Mouse (Mus musculus) CH12.LX (cell line): ENCODE data around the gene Galk1. TPM values are rescaled to one million over a fixed set of nuclear protein-coding genes. Genes with fewer than 3 reads are reported as not detected.
A peak's percentile ranks its signal among the peaks of the same experiment; 100 is the strongest.

ENCODE experiments used
- DNase-seq: peaks from one replicate; pipeline ENCODE4 v3.0.0-alpha.2; 2013; ENCODE audit errors: extremely low read depth
- H3K27ac ChIP-seq: 2 replicates; pipeline ENCODE4 v1.5.1; 2012; ENCODE audit warnings: low read depth, mild to moderate bottlenecking, control low read depth, moderate library complexity; ENCODE audit not compliant: insufficient read depth
- H3K27me3 ChIP-seq: replicated peaks from 2 replicates; pipeline ENCODE3; 2012; ENCODE audit warnings: inconsistent platforms
- H3K36me3 ChIP-seq, 2 experiments: replicated peaks in 1 of 2; 2 replicates each; pipeline versions ENCODE3 to v1.6.1; 2012; ENCODE audit warnings: inconsistent platforms in 1 of 2, low read length in 1 of 2, mild to moderate bottlenecking in 1 of 2, mixed read lengths in 1 of 2, moderate library complexity in 1 of 2; ENCODE audit not compliant: control insufficient read depth in 1 of 2, insufficient read depth in 1 of 2
- H3K4me1 ChIP-seq, 2 experiments: 2 replicates each; pipeline ENCODE4 v1.6.1; 2012; ENCODE audit warnings: inconsistent platforms in 1 of 2, moderate library complexity in 1 of 2; ENCODE audit not compliant: insufficient read depth in 2 of 2, control insufficient read depth in 1 of 2
- H3K4me2 ChIP-seq: 2 replicates; pipeline ENCODE4 v1.6.1; 2012; ENCODE audit warnings: low read depth, mild to moderate bottlenecking, control low read depth; ENCODE audit not compliant: poor library complexity, insufficient read depth, severe bottlenecking
- H3K4me3 ChIP-seq, 3 experiments: fragments of 150-350 bp in 1 of 3; sonication (generic) in 1 of 3; replicated peaks in 1 of 3; 2 replicates each; pipeline versions ENCODE3 to v1.5.1; 2011 to 2012; ENCODE audit warnings: low read depth in 2 of 3, low read length in 2 of 3, mild to moderate bottlenecking in 2 of 3, moderate library complexity in 2 of 3, control low read depth in 1 of 3, improper control_type of control experiment in 1 of 3, inconsistent platforms in 1 of 3, mixed read lengths in 1 of 3; ENCODE audit not compliant: poor library complexity in 1 of 3
- H3K79me2 ChIP-seq: replicated peaks from 2 replicates; pipeline ENCODE4 v1.6.1; 2012; ENCODE audit warnings: mild to moderate bottlenecking, moderate library complexity; ENCODE audit not compliant: control insufficient read depth, poor library complexity, insufficient read depth, severe bottlenecking; ENCODE audit errors: extremely low read depth
- H3K9ac ChIP-seq: 2 replicates; pipeline ENCODE4 v1.6.1; 2012; ENCODE audit warnings: low read depth, mild to moderate bottlenecking, control low read depth, moderate library complexity; ENCODE audit not compliant: insufficient read depth
- H3K9me3 ChIP-seq: replicated peaks from 2 replicates; pipeline ENCODE3; 2012; ENCODE audit warnings: low read length, inconsistent platforms, mixed read lengths
- BHLHE40 ChIP-seq: IDR thresholded peaks from 2 replicates; pipeline ENCODE4 v1.6.1; 2011; ENCODE audit warnings: mild to moderate bottlenecking, low read depth, low read length, improper control_type of control experiment
- CHD1 ChIP-seq: IDR thresholded peaks from 2 replicates; pipeline ENCODE4 v1.6.1; 2012; ENCODE audit warnings: low read depth, low read length, improper control_type of control experiment, inconsistent platforms
- CTCF ChIP-seq, 2 experiments: IDR thresholded peaks in 1 of 2; conservative IDR thresholded peaks in 1 of 2; 2 replicates each; pipeline ENCODE4 v1.5.1; 2011 to 2012; ENCODE audit warnings: low read depth in 2 of 2, low read length in 2 of 2, improper control_type of control experiment in 1 of 2, inconsistent platforms in 1 of 2, mild to moderate bottlenecking in 1 of 2, moderate library complexity in 1 of 2
- E2F4 ChIP-seq: IDR thresholded peaks from 2 replicates; pipeline ENCODE4 v1.6.1; 2011; ENCODE audit warnings: low read depth, low read length, improper control_type of control experiment; ENCODE audit not compliant: insufficient replicate concordance
- ELF1 ChIP-seq: IDR thresholded peaks from 2 replicates; pipeline ENCODE4 v1.6.1; 2014; ENCODE audit warnings: low read depth, mild to moderate bottlenecking, inconsistent platforms, low read length, improper control_type of control experiment
- EP300 ChIP-seq: IDR thresholded peaks from 2 replicates; pipeline ENCODE4 v1.6.1; 2011; ENCODE audit warnings: low read length, improper control_type of control experiment
- ETS1 ChIP-seq: conservative IDR thresholded peaks from 2 replicates; pipeline ENCODE4 v1.6.1; 2012; ENCODE audit warnings: low read depth, mild to moderate bottlenecking, inconsistent platforms, low read length, improper control_type of control experiment, moderate library complexity
- HCFC1 ChIP-seq: IDR thresholded peaks from 2 replicates; pipeline ENCODE4 v1.6.1; 2012; ENCODE audit warnings: low read depth, mild to moderate bottlenecking, inconsistent platforms, low read length, improper control_type of control experiment
- IRF4 ChIP-seq: IDR thresholded peaks from 2 replicates; pipeline ENCODE4 v1.6.1; 2014; ENCODE audit warnings: low read depth, mild to moderate bottlenecking, inconsistent platforms, low read length, improper control_type of control experiment
- KAT2A ChIP-seq: IDR thresholded peaks from 2 replicates; pipeline ENCODE4 v1.6.1; 2012; ENCODE audit warnings: low read length, improper control_type of control experiment, inconsistent platforms; ENCODE audit not compliant: insufficient replicate concordance
- MAZ ChIP-seq: IDR thresholded peaks from 2 replicates; pipeline ENCODE4 v1.6.1; 2012; ENCODE audit warnings: low read depth, mild to moderate bottlenecking, inconsistent platforms, low read length, improper control_type of control experiment, moderate library complexity
- NELFE ChIP-seq: IDR thresholded peaks from 2 replicates; pipeline ENCODE4 v1.6.1; 2011; ENCODE audit warnings: low read depth, low read length, improper control_type of control experiment
- NRF1 ChIP-seq: IDR thresholded peaks from 2 replicates; pipeline ENCODE4 v1.6.1; 2014; ENCODE audit warnings: low read depth, mild to moderate bottlenecking, inconsistent platforms, low read length, improper control_type of control experiment, moderate library complexity
- PAX5 ChIP-seq: IDR thresholded peaks from 2 replicates; pipeline ENCODE4 v1.6.1; 2012; ENCODE audit warnings: low read length, inconsistent platforms, mixed read lengths
- POLR2A ChIP-seq: IDR thresholded peaks from 2 replicates; pipeline ENCODE4 v1.6.1; 2011; ENCODE audit warnings: low read depth, mild to moderate bottlenecking, improper control_type of control experiment, low read length
- RAD21 ChIP-seq: IDR thresholded peaks from 2 replicates; pipeline ENCODE4 v1.6.1; 2011; ENCODE audit warnings: low read depth, mild to moderate bottlenecking, low read length, improper control_type of control experiment, moderate library complexity
- RCOR1 ChIP-seq: conservative IDR thresholded peaks from 2 replicates; pipeline ENCODE4 v1.6.1; 2012; ENCODE audit warnings: low read depth, mild to moderate bottlenecking, inconsistent platforms, low read length, improper control_type of control experiment
- SMC3 ChIP-seq: IDR thresholded peaks from 2 replicates; pipeline ENCODE4 v1.6.1; 2011; ENCODE audit warnings: low read depth, low read length, improper control_type of control experiment
- UBTF ChIP-seq: IDR thresholded peaks from 2 replicates; pipeline ENCODE4 v1.6.1; 2012; ENCODE audit warnings: low read depth, mild to moderate bottlenecking, inconsistent platforms, low read length, improper control_type of control experiment, moderate library complexity
- USF1 ChIP-seq: IDR thresholded peaks from 2 replicates; pipeline ENCODE4 v1.6.1; 2014; ENCODE audit warnings: low read depth, mild to moderate bottlenecking, inconsistent platforms, low read length, improper control_type of control experiment
- ZC3H11A ChIP-seq: IDR thresholded peaks from 2 replicates; pipeline ENCODE4 v1.6.1; 2012; ENCODE audit warnings: low read depth, mild to moderate bottlenecking, inconsistent platforms, low read length, improper control_type of control experiment
- ZNF384 ChIP-seq: IDR thresholded peaks from 2 replicates; pipeline ENCODE4 v1.6.1; 2012; ENCODE audit warnings: low read depth, low read length, improper control_type of control experiment, inconsistent platforms
- dilution Hi-C: fragments of 300-500 bp; cut with MboI; formaldehyde crosslinking; loops from 2 replicates; pipeline ENCODE4 v1.14.3; 2020; ENCODE audit warnings: low sequenced_read_pairs; ENCODE audit not compliant: extremely low pct_unique_long_range_greater_than_20kb, extremely low pct_ligation_motif_present
- in situ Hi-C: fragments of 300-500 bp; cut with MboI; formaldehyde crosslinking; loops from 3 replicates; pipeline ENCODE4 v1.14.3; 2019; ENCODE audit warnings: low sequenced_read_pairs, low pct_ligation_motif_present, low pct_unique_long_range_greater_than_20kb, mixed read lengths
- polyA plus RNA-seq: library from polyadenylated mRNA; unstranded; fragments of >175 nt; gene quantifications from 2 replicates; pipeline ENCODE4 v1.2.1, GENCODE M21; 2012; ENCODE audit warnings: low read depth; ENCODE audit not compliant: insufficient read length
- total RNA-seq, 2 experiments: library from RNA; depleted of rRNA; stranded (reverse); fragments of 300-350 nt in 1 of 2; fragments of >200 nt in 1 of 2; gene quantifications; 2 replicates each; pipeline ENCODE4 v1.2.3; 2012 to 2014

Galk1 gene
- total and polyA plus RNA-seq, 3 experiments: 263 to 413 (median 293) TPM

GRCm38 (mm10) chr11:115975083-115975420 is 37.5 kb downstream of the Galk1 start:
- no peak for DNase-seq
- no peak for TF ChIP-seq UBTF
- no peak for TF ChIP-seq ZNF384
- no peak for TF ChIP-seq MAZ
- Histone ChIP-seq H3K36me3 (no peaks in the 10 kb centered on the region), H3K4me1 (peaks cover 2 to 5% of the 10 kb centered on the region in 2 experiments; a peak in 3 of 4 replicates), H3K27me3 (peaks cover 67% of the 10 kb centered on the region), H3K4me3 (peak overlapping the region in 1 of 3 experiments; percentile 15), H3K9me3 (no peaks in the 10 kb centered on the region), H3K27ac (no peak overlapping the region), H3K9ac (no peak overlapping the region), H3K79me2 (no peaks in the 10 kb centered on the region), H3K4me2 (peak overlapping the region; percentile 35; the same call in 1 of the 2 replicates)
- dilution Hi-C loops: no loop called here
- in situ Hi-C loops: no loop called here

GRCm38 (mm10) chr11:115974309-115975082 is 38.0 kb downstream of the Galk1 start, which contains the start of gene Itgb4:
Gene Itgb4, plus strand, starts transcription at chr11:115974709.
- dilution Hi-C loops: no loop called here
- no peak for DNase-seq
- H3K79me2 ChIP-seq: no peaks in the 10 kb centered on the region
- no peak within 1 kb of the TSS for H3K9ac ChIP-seq
- H3K27me3 ChIP-seq: peaks cover 61% of the 10 kb centered on the region
- peak within 1 kb of the TSS; percentile 35 for H3K4me2 ChIP-seq
- in situ Hi-C loops: no loop called here
- H3K4me1 ChIP-seq: peaks cover 6 to 10% of the 10 kb centered on the region in 2 experiments
- H3K4me3 ChIP-seq: peak within 1 kb of the TSS in 1 of 3 experiments; percentile 15
- no peak for TF ChIP-seq KAT2A
- TF ChIP-seq UBTF: no peak
- TF ChIP-seq SMC3: 0 out of 2 replicates have a peak, but pooled peaks have one; percentile 4
- no peak for TF ChIP-seq RAD21
- peak; percentile 34; the same call in 1 of the 2 replicates for TF ChIP-seq NRF1
- no peak for TF ChIP-seq E2F4
- no peak for TF ChIP-seq PAX5
- TF ChIP-seq CTCF (conservative IDR thresholded peaks at IDR 0.05 in 1 of 2, IDR thresholded peaks at IDR 0.05 in 1 of 2; ENCODE audit: low read depth in 2 of 2, low read length in 2 of 2): peak in 1 of 2 experiments; percentile 44; a peak in 2 of 4 replicates
- 0 out of 2 replicates have a peak, but pooled peaks have one; percentile 21 for TF ChIP-seq IRF4
- TF ChIP-seq CHD1: no peak
- no peak within 1 kb of the TSS for H3K27ac ChIP-seq
- no peaks in the 10 kb centered on the region for H3K9me3 ChIP-seq
- H3K36me3 ChIP-seq: no peaks in the 10 kb centered on the region

DNA sequence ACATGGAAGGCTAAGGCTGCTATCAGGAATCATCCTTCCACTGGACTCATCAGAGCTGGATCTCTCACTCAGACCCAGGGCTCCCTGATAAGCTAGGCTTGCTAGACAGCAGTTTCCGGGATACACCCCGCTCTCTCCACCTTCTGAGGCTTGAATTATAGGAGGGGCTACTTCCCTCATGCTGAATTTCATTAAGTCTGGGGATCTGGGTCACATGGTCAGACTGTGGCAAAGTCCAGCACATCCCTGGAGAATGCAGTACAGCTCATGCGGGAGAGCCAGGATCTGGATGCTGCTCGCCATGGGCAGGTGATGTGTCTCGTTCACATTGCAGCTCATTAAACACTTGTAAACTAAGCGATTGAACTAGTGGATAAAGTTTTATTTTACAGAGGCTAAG is 41.5 kb downstream of the Galk1 start:
- dilution Hi-C loops: no loop called here
- H3K27ac ChIP-seq: no peak overlapping the region
- DNase-seq: no peak

More for the DNA sequence above, 41.5 kb downstream of the Galk1 start:
- in situ Hi-C loops: no loop called here
- Histone ChIP-seq H3K4me3 (no peak overlapping the region), H3K79me2 (no peaks in the 10 kb centered on the region), H3K4me2 (no peak overlapping the region), H3K4me1 (peaks cover 14 to 21% of the 10 kb centered on the region in 2 experiments)
- TF ChIP-seq KAT2A (no peak), NELFE (no peak), ELF1 (no peak), EP300 (no peak), BHLHE40 (no peak), RCOR1 (no peak), ETS1 (no peak), POLR2A (no peak), HCFC1 (no peak), USF1 (no peak), ZC3H11A (no peak)
- TF ChIP-seq, all 38 proteins: peak for 0
- H3K9me3 ChIP-seq: no peaks in the 10 kb centered on the region
- peaks cover 2 to 13% of the 10 kb centered on the region in 2 experiments for H3K36me3 ChIP-seq
- H3K9ac ChIP-seq: no peak overlapping the region
- peaks cover 26% of the 10 kb centered on the region for H3K27me3 ChIP-seq
